Mouse (Mus musculus) liver, embryonic 15.5 days (tissue): ENCODE data around the gene Dhrs11. TPM values are rescaled to one million over a fixed set of nuclear protein-coding genes. Genes with fewer than 3 reads are reported as not detected.

ENCODE experiments used
- ATAC-seq: fragments of 200-750 bp; cut with Nextera tagmentation; 2 replicates; pipeline ENCODE4 v1.8.0; 2017; ENCODE audit warnings: moderate number of reproducible peaks, mild to moderate bottlenecking, moderate library complexity; ENCODE audit not compliant: insufficient read depth
- H3K27ac ChIP-seq: fragments of 300-500 bp; sonication (generic); replicated peaks from 2 replicates; pipeline ENCODE4 v1.5.1; 2015; ENCODE audit warnings: mild to moderate bottlenecking, inconsistent platforms
- H3K27me3 ChIP-seq: fragments of 300-500 bp; sonication (generic); 2 replicates; pipeline ENCODE4 v1.6.1; 2015; ENCODE audit warnings: mild to moderate bottlenecking, inconsistent platforms
- H3K36me3 ChIP-seq: fragments of 300-500 bp; sonication (generic); replicated peaks from 2 replicates; pipeline ENCODE4 v1.6.1; 2015; ENCODE audit warnings: moderate library complexity, mild to moderate bottlenecking, inconsistent platforms
- H3K4me1 ChIP-seq: fragments of 300-500 bp; sonication (generic); replicated peaks from 2 replicates; pipeline ENCODE4 v1.6.1; 2015; ENCODE audit warnings: inconsistent platforms
- H3K4me2 ChIP-seq: fragments of 300-500 bp; sonication (generic); 2 replicates; pipeline ENCODE4 v1.6.1; 2015; ENCODE audit warnings: moderate library complexity, mild to moderate bottlenecking, inconsistent platforms
- H3K4me3 ChIP-seq: fragments of 300-500 bp; sonication (generic); replicated peaks from 2 replicates; pipeline ENCODE4 v1.5.1; 2015; ENCODE audit warnings: mild to moderate bottlenecking, inconsistent platforms
- H3K9ac ChIP-seq: fragments of 300-500 bp; sonication (generic); 2 replicates; pipeline ENCODE4 v1.6.1; 2015; ENCODE audit warnings: moderate library complexity, mild to moderate bottlenecking, inconsistent platforms
- H3K9me3 ChIP-seq: fragments of 300-500 bp; sonication (generic); replicated peaks from 2 replicates; pipeline ENCODE4 v1.6.1; 2016; ENCODE audit warnings: inconsistent platforms
- WGBS: fragments of 180-500 bp; shearing (Covaris S2); methylation state at CpG from one replicate; pipeline ENCODE4 v1.1.7; 2015; ENCODE audit warnings: mixed read lengths; ENCODE audit not compliant: insufficient replicate concordance; 5-methylcytosine and 5-hydroxymethylcytosine counted together
- polyA plus RNA-seq: library from polyadenylated mRNA; unstranded; fragments of >200 nt; fragmentation: Nextera tagmentation; extraction: Ambion mirVana; gene quantifications from 2 replicates; pipeline ENCODE4 v1.2.1, GENCODE M21; 2015

Gene Dhrs11
- polyA plus RNA-seq, 1 experiment from 2014 or later: 246 TPM

DNA sequence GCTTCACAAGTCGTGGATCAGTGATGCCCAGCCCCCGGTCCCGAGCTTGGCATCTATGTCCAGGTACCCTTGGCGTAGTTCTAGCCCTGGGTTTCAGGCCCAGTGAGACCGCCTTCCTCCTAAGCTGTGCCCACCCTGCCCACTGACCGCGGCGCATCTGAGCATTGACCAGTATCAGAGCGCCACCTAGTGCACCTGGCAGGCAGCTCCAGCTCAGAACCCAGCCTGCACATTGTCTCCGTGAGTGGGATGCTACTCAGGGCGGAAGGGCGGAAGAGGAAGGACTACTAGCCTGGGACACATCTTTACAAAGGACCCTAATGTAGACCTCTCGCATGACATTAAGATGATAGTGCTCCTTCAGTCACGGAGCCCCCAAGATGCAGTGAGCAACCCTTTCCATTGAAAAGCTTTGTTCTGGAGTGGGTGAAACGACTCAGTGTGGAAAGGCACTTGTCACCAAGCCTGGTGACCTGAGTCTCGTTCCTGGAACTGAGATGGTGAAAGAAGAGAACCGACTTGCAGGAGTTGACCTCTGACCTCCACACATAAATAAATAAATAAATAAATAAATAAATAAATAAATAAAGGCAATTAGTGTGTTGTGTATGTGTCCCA, 34.2 kb downstream of the Dhrs11 start:
- Histone ChIP-seq H3K27ac (no peak overlapping the region), H3K9ac (no peak overlapping the region), H3K9me3 (no peaks in the 10 kb centered on the region), H3K4me2 (no peak overlapping the region), H3K27me3 (peaks cover 56% of the 10 kb centered on the region), H3K4me1 (0 out of 2 replicates have a peak, but pooled peaks cover 3% of the 10 kb centered on the region), H3K4me3 (no peak overlapping the region), H3K36me3 (no peaks in the 10 kb centered on the region)
- WGBS: 9% methylated on average over 17 of the region's 17 CpGs
- ATAC-seq: no peak

DNA sequence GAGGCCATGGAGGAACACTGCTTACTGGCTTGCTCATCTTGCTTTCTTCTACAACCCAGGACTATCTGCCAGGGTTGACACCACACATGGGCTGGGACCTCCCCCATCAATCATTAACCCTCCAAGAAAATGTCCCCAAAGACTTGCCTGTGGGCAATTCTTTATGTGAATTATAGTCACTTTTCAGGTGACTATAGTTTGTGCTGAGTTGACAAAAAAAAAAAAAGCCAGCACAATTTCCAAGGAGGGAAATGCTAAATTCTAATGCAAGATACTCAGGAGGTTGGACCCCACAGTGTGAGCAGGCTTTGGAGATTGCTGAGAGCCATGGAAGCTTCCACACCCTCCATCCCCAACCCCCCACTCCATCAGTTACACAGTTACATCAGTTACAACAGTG, 35.2 kb downstream of the Dhrs11 start:
- no peak overlapping the region for H3K9ac ChIP-seq
- peaks cover 64% of the 10 kb centered on the region for H3K27me3 ChIP-seq
- H3K27ac ChIP-seq: no peak overlapping the region
- no peak for ATAC-seq
- H3K4me3 ChIP-seq: no peak overlapping the region
- no peak overlapping the region for H3K4me2 ChIP-seq
- H3K36me3 ChIP-seq: no peaks in the 10 kb centered on the region
- no peaks in the 10 kb centered on the region for H3K9me3 ChIP-seq
- 0 out of 2 replicates have a peak, but pooled peaks cover 3% of the 10 kb centered on the region for H3K4me1 ChIP-seq

DNA sequence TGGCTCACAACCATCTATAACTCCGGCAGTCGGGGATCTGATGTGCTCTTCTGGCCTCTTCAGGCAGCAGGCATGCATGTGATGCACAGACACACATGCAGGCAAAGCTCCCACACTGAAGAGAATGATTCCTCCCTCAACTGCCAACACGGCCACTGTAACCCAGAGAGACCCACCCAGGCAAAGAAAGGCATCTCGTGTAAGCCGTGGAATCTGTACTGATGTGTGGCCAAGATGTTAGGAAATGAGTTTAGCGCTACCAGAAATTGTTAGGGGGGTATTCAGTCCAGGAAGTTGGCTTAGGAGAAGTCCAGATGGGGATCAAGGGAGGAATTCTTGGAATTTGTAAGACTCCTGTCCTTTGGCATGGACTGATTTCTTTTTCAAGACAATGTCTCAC, 38.4 kb downstream of the Dhrs11 start:
- Histone ChIP-seq H3K9me3 (no peaks in the 10 kb centered on the region), H3K36me3 (no peaks in the 10 kb centered on the region), H3K4me2 (no peak overlapping the region), H3K27me3 (peaks cover 49% of the 10 kb centered on the region), H3K9ac (no peak overlapping the region), H3K4me1 (no peaks in the 10 kb centered on the region), H3K27ac (no peak overlapping the region), H3K4me3 (no peak overlapping the region)
- 53% methylated on average over 6 of the region's 6 CpGs for WGBS
- no peak for ATAC-seq

DNA sequence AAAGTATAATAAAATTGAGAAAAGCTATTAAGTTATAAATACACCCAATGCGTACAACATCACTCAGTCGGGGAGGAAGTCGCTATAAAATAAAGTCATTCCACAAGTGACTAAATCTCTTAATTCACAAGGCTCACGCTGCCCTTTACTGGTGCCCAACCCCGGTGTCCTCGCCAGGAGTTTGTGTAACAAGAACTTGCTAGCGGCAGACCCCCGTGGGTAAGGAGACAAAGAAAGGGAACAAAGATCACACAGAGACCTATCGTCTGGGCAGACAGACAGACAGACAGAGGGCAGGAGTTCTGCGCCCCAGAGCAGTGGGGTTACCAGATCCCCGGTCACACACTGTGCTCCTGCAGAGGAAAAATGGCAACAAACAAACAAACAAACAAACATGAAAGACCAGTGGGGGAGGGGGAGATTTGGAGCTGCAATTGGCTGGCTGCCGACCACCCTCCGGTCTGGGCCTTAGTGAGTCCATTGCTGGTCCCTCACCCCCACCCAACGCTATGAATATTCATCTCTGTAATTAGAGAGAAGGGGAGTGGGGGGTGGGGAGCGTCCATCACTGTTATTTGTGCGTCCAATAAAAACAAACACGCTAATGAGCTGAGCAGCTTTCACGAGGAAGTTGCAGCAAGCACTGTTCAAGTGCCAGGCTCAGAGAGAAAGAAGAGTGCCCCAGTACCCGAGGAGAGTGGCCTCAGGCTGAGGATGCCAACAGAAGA, 48.5 kb downstream of the Dhrs11 start:
- Histone ChIP-seq H3K27me3 (peaks cover 91% of the 10 kb centered on the region), H3K9me3 (no peaks in the 10 kb centered on the region), H3K4me1 (no peaks in the 10 kb centered on the region), H3K4me2 (no peak overlapping the region), H3K36me3 (no peaks in the 10 kb centered on the region), H3K4me3 (no peak overlapping the region), H3K9ac (no peak overlapping the region), H3K27ac (no peak overlapping the region)
- WGBS: 5% methylated on average over 19 of the region's 19 CpGs
- no peak for ATAC-seq

DNA sequence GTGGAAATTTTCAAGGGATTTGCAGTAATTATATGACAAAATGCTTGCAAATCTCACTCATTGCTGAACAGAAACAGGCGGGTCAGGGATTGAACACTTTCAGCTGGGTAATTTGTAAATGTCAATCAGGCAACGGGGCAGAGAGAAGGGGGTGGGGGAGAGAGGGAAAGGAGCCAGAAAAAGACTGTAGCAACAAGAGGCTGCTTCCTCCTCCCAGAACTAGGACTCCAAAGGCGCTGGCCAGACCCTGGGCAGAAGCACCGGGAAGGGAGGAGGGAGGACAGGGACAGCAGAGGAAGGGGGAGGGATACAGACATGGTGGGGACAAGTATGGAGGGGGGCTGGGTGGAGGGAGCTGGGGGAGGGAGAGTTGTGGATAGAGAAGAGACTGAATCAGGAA, 53.2 kb downstream of the Dhrs11 start:
- Histone ChIP-seq H3K4me1 (no peaks in the 10 kb centered on the region), H3K36me3 (no peaks in the 10 kb centered on the region), H3K4me3 (no peak overlapping the region), H3K4me2 (no peak overlapping the region), H3K27me3 (peaks cover 57% of the 10 kb centered on the region), H3K9me3 (no peaks in the 10 kb centered on the region), H3K27ac (no peak overlapping the region), H3K9ac (no peak overlapping the region)
- no peak for ATAC-seq
- 4% methylated on average over 4 of the region's 4 CpGs for WGBS

DNA sequence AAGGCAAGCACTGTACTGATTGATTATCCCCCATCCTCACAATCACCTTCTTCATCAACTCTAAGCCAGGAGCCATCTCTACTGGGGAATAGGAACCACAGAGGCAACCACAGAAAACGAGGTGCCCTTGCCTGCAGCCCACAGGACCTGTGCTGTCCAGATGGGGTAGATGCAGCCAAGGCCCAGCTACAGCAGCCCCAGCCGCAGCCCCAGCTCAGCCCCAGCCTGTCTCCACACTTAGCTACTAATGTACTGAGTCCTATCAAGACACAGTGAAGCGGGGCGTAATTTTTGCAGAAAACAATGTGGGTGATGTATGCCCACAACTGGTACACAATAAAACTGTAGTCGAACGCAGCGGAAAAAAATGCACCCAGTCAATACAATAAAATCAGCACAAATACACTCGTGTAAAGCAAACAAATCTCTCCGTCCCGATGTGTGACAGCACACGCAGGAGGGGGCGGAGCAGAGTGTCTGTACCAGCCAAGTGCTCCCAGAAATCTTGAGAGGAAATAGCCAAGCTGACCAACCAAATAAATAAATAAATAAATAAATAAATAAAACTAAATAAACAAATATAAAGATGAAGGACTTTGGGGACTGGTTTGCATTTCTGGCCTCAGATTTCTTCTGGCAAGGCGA, 53.8 kb downstream of the Dhrs11 start:
- Histone ChIP-seq H3K4me3 (no peak overlapping the region), H3K27me3 (peaks cover 54% of the 10 kb centered on the region), H3K4me2 (no peak overlapping the region), H3K36me3 (no peaks in the 10 kb centered on the region), H3K9ac (no peak overlapping the region), H3K4me1 (no peaks in the 10 kb centered on the region), H3K27ac (no peak overlapping the region), H3K9me3 (no peaks in the 10 kb centered on the region)
- no peak for ATAC-seq
- WGBS: 50% methylated on average over 13 of the region's 13 CpGs

Other genes with a start within 250 kb of the Dhrs11 start
- 13.5 and 16.7 TPM in 2 replicates for gene Mrm1, start 9.5 kb downstream of the Dhrs11 start, polyA plus RNA-seq
- 55.4 and 56.1 TPM in 2 replicates for gene Ggnbp2, start 41.8 kb upstream of the Dhrs11 start, polyA plus RNA-seq
- gene Myo19, start 51.2 kb upstream of the Dhrs11 start, polyA plus RNA-seq: 3.4 and 3.8 TPM in 2 replicates
- 1.2 and 1.6 TPM in 2 replicates for gene Pigw, start 51.3 kb upstream of the Dhrs11 start, polyA plus RNA-seq
- 33.3 and 34.8 TPM in 2 replicates for gene Znhit3, start 87.4 kb upstream of the Dhrs11 start, polyA plus RNA-seq
- 0.16 and 0.50 TPM in 2 replicates for gene Car4, start 128.8 kb upstream of the Dhrs11 start, polyA plus RNA-seq